Mouse (Mus musculus): ENCODE data around the gene Gmpr. TPM values are rescaled to one million over a fixed set of nuclear protein-coding genes. Genes with fewer than 3 reads are reported as not detected.

Gene Gmpr
- total and polyA plus RNA-seq, 2 experiments from 2014 or later = 195 to 282 TPM

GRCm38 (mm10) chr13:45526230-45526629, 19.0 kb downstream of the Gmpr start:
- Histone ChIP-seq H3K4me3 (ENCODE audit: low read depth, low read length) (no peak overlapping the region), H3K9ac (replicated peaks; ENCODE audit: low read depth, low read length) (no peak overlapping the region), H3K27me3 (ENCODE audit: control insufficient read depth, insufficient read depth, low read length) (no peaks in the 10 kb centered on the region), H3K4me2 (ENCODE audit: low read depth, low read length) (no peak overlapping the region), H3K4me1 (ENCODE audit: control insufficient read depth, insufficient read depth) (peaks cover 53% of the 10 kb centered on the region), H3K9me3 (replicated peaks; ENCODE audit: control insufficient read depth, low read length) (no peaks in the 10 kb centered on the region), H3K36me3 (replicated peaks; ENCODE audit: control insufficient read depth, insufficient read depth, low read length) (peaks cover 37% of the 10 kb centered on the region), H3K27ac (ENCODE audit: low read depth) (peak overlapping the region; percentile 66)
- DNase-seq (ENCODE audit: low spot score) (no peak), ATAC-seq (ENCODE audit: insufficient read depth, low read depth) (no peak)
- 46% methylated on average over 7 of the region's 7 CpGs for WGBS
- no peak for TF ChIP-seq CTCF (IDR thresholded peaks at IDR 0.05; ENCODE audit: low read depth)
- TF ChIP-seq EP300 (IDR thresholded peaks at IDR 0.05; ENCODE audit: low read depth) = no peak

DNA sequence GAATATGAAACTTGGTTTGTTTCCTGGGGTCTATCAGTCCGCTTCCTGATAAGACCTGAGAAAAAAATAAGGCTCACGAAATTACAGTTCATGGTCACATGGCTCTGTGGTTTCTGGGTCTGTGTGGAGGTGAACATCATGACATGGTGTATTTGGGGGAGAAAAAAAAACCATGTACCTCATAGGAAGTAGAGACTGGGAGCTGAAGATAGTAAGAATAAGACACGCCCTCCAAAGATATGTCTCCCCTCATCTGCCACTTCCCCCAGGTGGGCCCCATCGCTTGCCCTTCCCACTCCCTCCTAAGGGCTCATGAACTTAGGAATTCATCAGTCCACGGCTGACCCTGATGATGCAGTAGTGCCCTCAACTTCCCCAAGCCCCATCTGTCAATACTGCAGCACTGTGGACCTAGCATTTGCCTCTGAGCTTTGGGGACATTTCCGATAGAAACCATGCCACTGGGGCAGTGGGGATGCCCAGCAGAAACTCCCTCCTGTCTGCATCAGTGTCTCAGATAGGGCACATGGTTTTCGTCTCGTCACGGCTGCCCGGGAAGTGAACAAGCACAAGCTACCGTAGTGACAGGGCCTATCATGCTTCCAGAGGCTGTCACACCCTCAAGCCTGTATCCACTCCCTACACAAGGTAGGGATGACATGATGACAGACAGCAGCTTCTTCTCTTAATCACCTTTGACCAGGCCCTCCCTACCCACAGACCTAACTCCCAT, 20.2 kb downstream of the Gmpr start:
- TF ChIP-seq EP300 (IDR thresholded peaks at IDR 0.05; ENCODE audit: low read depth) = no peak
- TF ChIP-seq CTCF (IDR thresholded peaks at IDR 0.05; ENCODE audit: low read depth) = no peak
- Histone ChIP-seq H3K9me3 (replicated peaks; ENCODE audit: control insufficient read depth, low read length) (no peaks in the 10 kb centered on the region), H3K27ac (ENCODE audit: low read depth) (peak overlapping the region; percentile 47), H3K4me1 (ENCODE audit: control insufficient read depth, insufficient read depth) (peaks cover 64% of the 10 kb centered on the region), H3K36me3 (replicated peaks; ENCODE audit: control insufficient read depth, insufficient read depth, low read length) (peaks cover 25% of the 10 kb centered on the region), H3K4me3 (ENCODE audit: low read depth, low read length) (no peak overlapping the region), H3K27me3 (ENCODE audit: control insufficient read depth, insufficient read depth, low read length) (no peaks in the 10 kb centered on the region), H3K4me2 (ENCODE audit: low read depth, low read length) (no peak overlapping the region), H3K9ac (replicated peaks; ENCODE audit: low read depth, low read length) (no peak overlapping the region)
- no peak for DNase-seq (ENCODE audit: low spot score)
- WGBS = 38% methylated on average over 11 of the region's 11 CpGs
- ATAC-seq (ENCODE audit: insufficient read depth, low read depth) = no peak

GRCm38 (mm10) chr13:45528787-45529186, 21.5 kb downstream of the Gmpr start:
- Histone ChIP-seq H3K4me2 (ENCODE audit: low read depth, low read length) (no peak overlapping the region), H3K27me3 (ENCODE audit: control insufficient read depth, insufficient read depth, low read length) (no peaks in the 10 kb centered on the region), H3K9me3 (replicated peaks; ENCODE audit: control insufficient read depth, low read length) (no peaks in the 10 kb centered on the region), H3K4me1 (ENCODE audit: control insufficient read depth, insufficient read depth) (peaks cover 64% of the 10 kb centered on the region), H3K36me3 (replicated peaks; ENCODE audit: control insufficient read depth, insufficient read depth, low read length) (peaks cover 23% of the 10 kb centered on the region), H3K27ac (ENCODE audit: low read depth) (peak overlapping the region; percentile 95), H3K4me3 (ENCODE audit: low read depth, low read length) (no peak overlapping the region), H3K9ac (replicated peaks; ENCODE audit: low read depth, low read length) (no peak overlapping the region)
- TF ChIP-seq CTCF (IDR thresholded peaks at IDR 0.05; ENCODE audit: low read depth) (no peak), EP300 (IDR thresholded peaks at IDR 0.05; ENCODE audit: low read depth) (no peak)
- WGBS = 24% methylated on average over 4 of the region's 4 CpGs
- peak; percentile 24; the same call in 1 of the 2 replicates for ATAC-seq (ENCODE audit: insufficient read depth, low read depth)
- DNase-seq (ENCODE audit: low spot score) = peak; percentile 84

DNA sequence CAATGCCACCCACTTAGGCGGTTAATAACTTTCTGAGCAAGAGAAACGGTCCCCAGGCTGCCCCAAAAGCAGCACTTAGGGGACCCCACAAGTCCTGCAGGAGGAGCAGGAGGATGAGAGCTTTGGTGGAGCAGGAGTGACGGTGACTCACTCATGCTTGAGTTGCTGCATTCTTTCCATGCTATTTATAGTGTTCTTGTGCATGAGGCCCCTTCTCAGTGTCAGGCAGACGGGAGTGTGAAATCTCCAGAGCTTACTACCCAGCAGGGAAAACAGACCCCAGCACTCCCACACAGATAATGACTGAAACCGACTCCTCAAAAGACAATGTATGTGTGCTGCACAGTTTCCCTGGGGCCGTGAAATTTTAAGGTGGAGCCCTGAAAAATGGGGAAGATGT, 23.5 kb downstream of the Gmpr start:
- peak; percentile 77 for ATAC-seq (ENCODE audit: insufficient read depth, low read depth)
- Histone ChIP-seq H3K27me3 (ENCODE audit: control insufficient read depth, insufficient read depth, low read length) (no peaks in the 10 kb centered on the region), H3K27ac (ENCODE audit: low read depth) (peak overlapping the region; percentile 95), H3K4me1 (ENCODE audit: control insufficient read depth, insufficient read depth) (peaks cover 74% of the 10 kb centered on the region), H3K4me3 (ENCODE audit: low read depth, low read length) (no peak overlapping the region), H3K9me3 (replicated peaks; ENCODE audit: control insufficient read depth, low read length) (no peaks in the 10 kb centered on the region), H3K9ac (replicated peaks; ENCODE audit: low read depth, low read length) (no peak overlapping the region; the same call in 1 of the 2 replicates), H3K4me2 (ENCODE audit: low read depth, low read length) (no peak overlapping the region), H3K36me3 (replicated peaks; ENCODE audit: control insufficient read depth, insufficient read depth, low read length) (peaks cover 11% of the 10 kb centered on the region)
- WGBS = 7% methylated on average over 6 of the region's 6 CpGs
- no peak for TF ChIP-seq CTCF (IDR thresholded peaks at IDR 0.05; ENCODE audit: low read depth)
- TF ChIP-seq EP300 (IDR thresholded peaks at IDR 0.05; ENCODE audit: low read depth) = peak; percentile 34; the same call in 1 of the 2 replicates
- peak; percentile 93 for DNase-seq (ENCODE audit: low spot score)

GRCm38 (mm10) chr13:45535731-45536453, 28.6 kb downstream of the Gmpr start:
- TF ChIP-seq EP300 (IDR thresholded peaks at IDR 0.05; ENCODE audit: low read depth) (peak; percentile 87), CTCF (IDR thresholded peaks at IDR 0.05; ENCODE audit: low read depth) (no peak)
- 47% methylated on average over 9 of the region's 9 CpGs for WGBS
- no peaks in the 10 kb centered on the region for H3K9me3 ChIP-seq (replicated peaks; ENCODE audit: control insufficient read depth, low read length)
- peak overlapping the region; percentile 92 for H3K27ac ChIP-seq (ENCODE audit: low read depth)
- H3K9ac ChIP-seq (replicated peaks; ENCODE audit: low read depth, low read length) = no peak overlapping the region
- H3K4me3 ChIP-seq (ENCODE audit: low read depth, low read length) = no peak overlapping the region
- H3K36me3 ChIP-seq (replicated peaks; ENCODE audit: control insufficient read depth, insufficient read depth, low read length) = peaks cover 26% of the 10 kb centered on the region
- H3K4me2 ChIP-seq (ENCODE audit: low read depth, low read length) = no peak overlapping the region
- ATAC-seq (ENCODE audit: insufficient read depth, low read depth) = peak; percentile 12; the same call in 1 of the 2 replicates
- peaks cover 50% of the 10 kb centered on the region for H3K4me1 ChIP-seq (ENCODE audit: control insufficient read depth, insufficient read depth)
- H3K27me3 ChIP-seq (ENCODE audit: control insufficient read depth, insufficient read depth, low read length) = no peaks in the 10 kb centered on the region
- DNase-seq (ENCODE audit: low spot score) = peak; percentile 68

Data from heart, postnatal 0 days (tissue).